Mouse (Mus musculus) c-Kit-positive CD71-negative TER-119-negative erythroid progenitor cells, embryonic 14.5 days (primary cell): ENCODE results near the gene Fosl1.

Experiments
- DNase-seq: peaks from one replicate; pipeline ENCODE4 v3.0.0-alpha.2; 2013; ENCODE audit warnings: low read depth

Gene Fosl1

GRCm38 (mm10) chr19:5424782-5425741 lies 22.3 kb upstream of the Fosl1 start, which contains the start of the genes Drap1 and AI837181:
Gene Drap1 (minus strand): TSS chr19:5424979.
Gene AI837181 (plus strand): TSS chr19:5425144.
- DNase-seq = peak; percentile 92

DNA sequence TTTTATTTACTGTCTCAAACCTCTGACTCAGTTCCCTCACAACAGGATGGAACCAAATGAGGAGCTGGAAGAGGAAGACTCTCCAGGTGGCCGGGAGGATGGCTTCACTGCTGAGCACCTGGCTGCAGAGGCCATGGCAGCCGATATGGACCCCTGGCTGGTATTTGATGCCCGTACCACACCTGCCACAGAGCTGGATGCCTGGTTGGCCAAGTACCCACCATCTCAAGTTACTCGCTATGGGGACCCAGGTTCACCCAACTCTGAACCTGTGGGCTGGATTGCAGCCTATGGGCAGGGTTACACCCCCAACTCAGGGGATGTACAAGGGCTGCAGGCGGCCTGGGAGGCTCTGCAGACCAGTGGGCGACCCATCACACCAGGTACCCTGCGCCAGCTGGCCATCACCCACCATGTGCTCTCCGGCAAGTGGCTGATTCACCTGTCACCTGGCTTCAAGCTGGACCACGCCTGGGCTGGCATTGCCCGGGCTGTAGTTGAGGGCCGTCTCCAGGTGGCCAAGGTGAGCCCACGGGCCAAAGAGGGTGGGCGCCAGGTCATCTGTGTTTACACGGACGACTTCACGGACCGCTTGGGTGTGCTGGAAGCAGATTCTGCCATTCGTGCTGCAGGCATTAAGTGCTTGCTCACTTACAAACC lies 21.3 kb upstream of the Fosl1 start:
- no peak for DNase-seq

- no peak for DNase-seq
Measured at GRCm38 (mm10) chr19:5426640-5427290, 20.6 kb upstream of the Fosl1 start.

- DNase-seq = no peak
Measured at GRCm38 (mm10) chr19:5428083-5428482, 19.3 kb upstream of the Fosl1 start.

GRCm38 (mm10) chr19:5429219-5429618 lies 18.1 kb upstream of the Fosl1 start:
- DNase-seq = no peak

DNA sequence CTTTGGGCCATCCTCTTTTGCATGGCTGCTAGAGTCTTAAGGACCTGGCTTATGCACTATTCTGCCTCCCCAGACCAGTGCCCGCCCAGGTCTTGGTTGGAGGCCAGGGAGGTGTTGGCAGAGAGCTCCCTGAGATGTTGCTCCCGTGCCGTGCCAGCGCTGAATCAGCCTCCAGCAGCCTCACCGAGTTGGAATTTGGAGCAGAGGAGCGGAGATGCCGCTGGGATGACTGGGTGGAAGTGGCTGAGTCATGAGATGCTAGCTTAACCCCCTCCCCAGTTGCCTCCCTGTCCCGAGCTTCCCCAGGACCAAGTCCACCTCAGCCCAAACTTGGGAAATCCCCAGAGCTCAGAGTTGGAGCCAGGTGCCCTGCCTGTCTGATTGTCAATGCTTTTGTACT lies 17.5 kb upstream of the Fosl1 start:
- DNase-seq = no peak

DNA sequence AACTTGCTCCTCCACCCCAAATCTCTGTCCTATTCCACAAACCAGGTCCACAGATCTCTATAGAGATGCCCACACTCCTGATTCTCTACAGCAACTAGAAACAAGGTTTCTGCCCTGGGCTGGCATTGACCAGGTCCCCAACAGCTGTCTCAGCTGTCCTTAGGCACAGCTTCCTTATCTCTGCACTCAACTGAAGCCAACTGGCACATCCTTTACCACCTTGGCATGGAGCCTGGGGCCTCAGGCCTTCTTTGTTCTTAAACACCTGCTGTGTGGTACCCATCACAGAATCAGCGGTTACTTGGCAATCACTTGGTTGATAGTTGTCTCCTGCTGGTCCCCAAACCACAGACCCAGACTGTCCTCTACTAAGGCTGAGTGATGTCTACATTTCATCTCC lies 16.9 kb upstream of the Fosl1 start:
- no peak for DNase-seq

DNA sequence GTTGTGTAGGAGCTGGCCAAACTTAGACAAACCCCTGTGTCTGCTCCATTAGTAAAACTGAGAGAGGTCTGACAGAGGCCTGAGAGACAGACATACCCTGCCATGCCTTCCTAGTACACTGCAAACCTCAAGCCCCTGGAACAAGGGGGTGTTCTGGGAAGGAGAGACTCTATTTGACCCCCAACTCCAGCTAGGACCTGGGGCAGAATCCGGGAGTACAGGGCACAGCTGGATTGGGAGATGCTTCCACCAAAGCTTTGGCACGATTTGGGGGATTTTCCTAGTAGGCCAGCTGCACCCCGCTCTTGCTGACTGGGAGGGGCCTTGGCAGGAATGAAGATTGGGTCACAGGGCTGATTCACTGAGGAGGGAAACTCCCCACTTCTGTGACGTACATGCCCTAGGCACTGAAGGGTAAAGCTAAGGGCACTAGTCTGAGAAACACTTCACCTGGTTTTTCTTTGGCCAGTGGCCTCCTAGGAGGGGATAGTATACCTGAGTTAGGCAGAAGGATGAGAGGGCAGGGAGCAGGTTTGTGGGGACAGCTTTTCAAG lies 15.4 kb upstream of the Fosl1 start:
- no peak for DNase-seq

DNA sequence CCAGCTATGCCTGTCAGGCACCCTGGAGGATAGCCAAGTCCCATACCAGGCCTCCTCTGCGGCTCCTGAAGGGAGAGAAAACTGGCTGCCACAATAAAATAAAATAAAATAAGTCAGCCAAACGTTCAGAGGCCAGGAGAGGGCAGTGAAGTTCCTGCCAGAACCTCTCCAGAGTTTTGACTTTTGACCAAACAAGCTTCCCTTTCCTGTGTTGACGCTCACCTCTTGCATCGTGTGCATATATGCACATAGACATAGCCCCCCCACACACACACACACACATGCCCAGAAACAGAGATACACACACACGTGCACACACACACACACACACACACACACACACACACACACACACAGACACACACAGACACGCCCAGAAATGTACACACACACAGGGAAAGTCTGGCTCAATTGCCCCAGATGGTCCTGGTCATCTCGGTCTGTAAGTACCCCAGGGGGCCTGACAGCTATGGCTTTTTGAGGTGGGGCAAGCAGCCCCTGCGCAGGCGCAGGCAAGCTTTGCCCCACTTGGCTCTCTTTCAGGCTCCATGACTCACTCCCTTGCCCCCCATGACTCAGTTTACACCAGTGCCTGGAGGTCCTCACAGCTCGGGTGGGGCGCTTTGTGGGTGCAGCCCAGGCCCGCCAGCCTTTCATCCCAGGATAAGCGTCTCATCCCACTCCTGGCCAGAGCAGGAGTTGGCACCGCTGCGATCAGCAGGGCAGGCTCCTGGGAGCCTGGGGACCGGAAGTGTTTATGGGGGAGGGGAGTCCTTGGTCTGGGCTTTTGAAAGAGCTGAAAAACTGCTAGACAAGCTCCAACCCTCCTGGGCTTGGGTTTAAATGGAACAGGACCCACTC lies 14.1 kb upstream of the Fosl1 start:
- peak; percentile 52 for DNase-seq

DNA sequence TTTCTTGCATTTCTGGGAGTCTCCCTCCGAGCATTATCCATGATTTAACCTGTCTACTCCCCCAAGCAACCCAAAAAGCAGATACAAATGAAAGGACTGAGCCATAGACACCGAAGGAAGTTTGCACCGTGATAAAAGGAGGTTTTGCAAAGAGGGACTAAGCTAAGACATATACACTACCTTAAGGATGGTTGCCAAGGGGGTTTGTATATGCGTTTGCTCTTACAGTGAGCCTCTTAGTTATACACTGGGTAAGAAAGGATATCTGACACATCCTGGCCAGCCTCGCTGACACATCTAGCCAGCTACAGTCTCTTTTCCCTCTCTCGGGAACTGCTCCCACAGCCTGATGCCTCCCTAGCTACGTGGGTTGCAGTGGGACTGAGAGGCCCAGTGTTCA lies 13.4 kb upstream of the Fosl1 start:
- DNase-seq = no peak

DNA sequence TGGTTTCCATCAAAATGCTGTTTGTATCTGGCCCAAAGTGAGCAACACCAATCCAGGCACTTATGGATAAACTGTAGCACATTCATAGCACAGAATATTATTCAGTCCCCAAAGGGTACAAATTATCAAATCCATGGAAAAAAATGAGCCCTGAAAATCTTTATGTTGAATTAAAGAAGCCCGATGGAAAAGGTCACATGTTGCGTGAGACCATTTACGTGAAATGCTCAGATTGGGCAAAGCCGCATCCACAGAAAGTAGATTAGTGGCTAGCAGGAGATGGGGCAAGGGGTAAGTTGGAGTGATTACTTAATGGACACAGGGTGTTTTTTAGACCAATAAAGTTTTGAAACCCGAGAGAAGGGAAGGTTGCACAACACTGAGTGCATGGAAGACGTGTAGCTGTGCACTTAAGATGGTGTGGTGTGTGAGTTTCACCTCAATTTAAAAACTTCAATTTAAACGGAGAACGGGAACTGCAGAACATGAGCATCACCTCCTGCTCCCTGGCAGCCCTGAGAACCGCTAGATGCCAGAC lies 2.9 kb upstream of the Fosl1 start:
- DNase-seq = no peak

DNA sequence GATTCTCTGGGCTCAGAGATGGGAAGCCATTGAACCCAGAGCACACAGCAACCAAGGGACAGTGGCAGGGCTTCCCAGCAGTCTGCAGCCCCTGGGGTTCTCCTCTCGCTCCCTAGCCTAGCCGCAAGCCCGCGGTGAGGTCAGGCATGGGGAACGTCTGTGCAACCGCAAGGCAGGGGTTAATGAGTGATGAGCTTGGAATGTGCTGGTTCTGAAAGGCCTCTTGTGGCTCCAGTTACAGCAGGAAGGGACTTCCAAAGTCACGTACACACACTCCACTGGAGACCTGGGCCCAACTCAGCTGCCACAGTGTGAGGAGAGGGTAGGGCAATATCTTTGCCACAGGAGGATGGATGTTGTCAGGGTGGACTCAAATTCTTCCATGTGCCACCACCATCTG lies 2.4 kb upstream of the Fosl1 start:
- DNase-seq = no peak

DNA sequence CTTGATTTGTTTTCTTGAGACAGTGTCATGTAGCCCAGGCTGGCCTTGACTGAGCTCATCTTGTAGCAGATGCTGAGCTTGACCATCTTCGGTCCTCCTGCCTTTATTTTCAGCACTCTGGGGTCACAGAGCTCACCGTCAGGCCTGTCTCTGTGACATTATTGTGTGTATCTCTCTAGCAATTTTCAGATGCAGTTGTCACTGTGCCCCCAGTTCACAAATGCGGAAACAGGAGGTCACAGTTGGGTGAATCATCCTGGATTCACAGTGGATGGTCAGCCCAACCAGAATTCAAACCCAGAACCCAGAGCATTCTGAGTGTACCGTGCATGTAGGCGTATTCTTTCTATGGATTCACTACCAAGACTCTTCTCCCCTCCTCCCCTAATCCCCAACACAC lies 1.6 kb upstream of the Fosl1 start:
- DNase-seq = no peak

GRCm38 (mm10) chr19:5448354-5449150 lies 1.2 kb downstream of the Fosl1 start:
- DNase-seq = no peak

DNA sequence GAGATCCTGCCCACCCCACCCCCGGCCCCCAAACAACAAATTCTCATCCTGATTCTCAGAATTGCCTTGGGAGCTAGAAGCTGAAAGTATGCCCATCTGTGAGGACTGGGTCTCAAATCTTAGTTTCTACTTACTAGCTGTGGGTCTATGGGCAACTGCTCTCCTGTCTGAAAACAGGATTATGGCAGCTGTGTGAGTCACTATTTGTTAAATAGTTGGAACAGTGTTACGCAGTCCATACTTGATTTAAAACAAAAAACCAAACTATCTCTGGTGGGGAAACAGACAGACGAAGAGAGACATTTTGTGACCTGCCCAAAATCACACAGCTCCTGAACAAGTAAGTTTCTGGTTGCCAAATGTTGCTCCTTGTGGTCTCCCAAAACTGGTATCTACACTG lies 2.3 kb downstream of the Fosl1 start:
- DNase-seq = no peak

GRCm38 (mm10) chr19:5451766-5452165 lies 4.4 kb downstream of the Fosl1 start:
- no peak for DNase-seq

- no peak for DNase-seq
Measured at GRCm38 (mm10) chr19:5455037-5455436, 7.7 kb downstream of the Fosl1 start.

DNA sequence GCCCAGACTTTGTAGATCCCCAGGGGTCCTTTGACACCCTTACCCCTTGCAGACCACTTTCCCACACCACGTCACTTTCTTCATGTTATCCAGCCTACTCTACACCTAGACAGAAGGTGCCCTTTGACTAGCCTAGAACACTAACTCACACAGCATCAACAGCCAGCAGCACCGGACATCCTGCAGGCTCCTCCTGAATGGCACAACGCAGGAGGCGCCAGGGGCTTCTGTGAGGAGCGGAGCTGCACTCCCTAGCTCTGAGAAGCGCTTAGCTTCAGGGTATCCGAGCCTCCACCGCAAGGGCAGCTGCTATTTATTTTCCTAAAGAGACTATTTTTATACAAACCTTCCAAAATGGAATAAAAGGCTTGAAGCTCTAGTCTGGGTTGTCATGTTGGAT lies 8.2 kb downstream of the Fosl1 start:
- no peak for DNase-seq

DNA sequence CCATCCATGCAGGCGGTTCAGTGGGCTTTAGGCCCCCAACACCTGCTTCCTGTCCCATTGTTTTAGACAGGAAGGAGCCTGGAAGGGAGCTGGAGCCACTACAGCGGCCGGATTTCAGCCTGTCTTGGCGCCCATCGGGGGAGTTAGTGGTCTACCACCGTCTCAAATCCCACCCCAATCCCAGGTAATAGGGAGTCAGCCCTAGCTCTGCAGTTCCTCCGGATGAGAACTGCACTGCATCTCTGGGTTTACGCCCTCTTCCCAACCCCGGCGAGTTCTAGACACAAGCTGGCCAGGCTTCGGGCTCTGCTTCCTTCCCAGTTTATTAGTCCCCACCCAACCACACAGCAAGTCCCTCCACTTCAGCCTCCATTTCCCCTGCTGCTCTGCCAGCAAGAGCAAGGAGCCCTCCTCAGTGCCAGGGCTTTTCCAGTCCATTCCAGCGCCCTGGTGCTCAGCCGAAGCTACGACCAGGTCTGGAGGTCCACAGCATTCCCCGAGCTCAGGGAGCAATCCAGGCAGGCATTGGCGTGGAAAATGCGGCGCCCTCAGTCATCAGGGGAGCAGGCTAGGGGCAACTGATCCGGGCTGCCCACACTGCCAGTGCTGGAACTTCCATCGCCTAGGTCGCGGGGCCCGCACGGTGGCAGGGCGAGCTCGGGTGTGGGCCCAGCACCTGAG lies 9.0 kb downstream of the Fosl1 start:
- no peak for DNase-seq
